Mouse (Mus musculus) 416B (cell line): ENCODE results near the gene Gm21304.
"Not testable (repeated sequence)": the region's sequence is repeated elsewhere in the genome, so short reads cannot be mapped to it uniquely, and the experiment has no call there.

Experiments used
- DNase-seq: peaks from one replicate; pipeline ENCODE4 v3.0.0; 2011; ENCODE audit warnings: low read depth

Gene Gm21304

GRCm38 (mm10) chr10:104168215-104168614 is at the start of gene Gm21304:
Gm21304 (plus strand) TSS chr10:104168515.
- DNase-seq = not testable (repeated sequence)

- not testable (repeated sequence) for DNase-seq
These were observed 25.6 kb upstream of the Gm21304 start, which contains the start of gene Gm21293 for GRCm38 (mm10) chr10:104142687-104143086. Gm21293 (plus strand) TSS chr10:104142987.

DNA sequence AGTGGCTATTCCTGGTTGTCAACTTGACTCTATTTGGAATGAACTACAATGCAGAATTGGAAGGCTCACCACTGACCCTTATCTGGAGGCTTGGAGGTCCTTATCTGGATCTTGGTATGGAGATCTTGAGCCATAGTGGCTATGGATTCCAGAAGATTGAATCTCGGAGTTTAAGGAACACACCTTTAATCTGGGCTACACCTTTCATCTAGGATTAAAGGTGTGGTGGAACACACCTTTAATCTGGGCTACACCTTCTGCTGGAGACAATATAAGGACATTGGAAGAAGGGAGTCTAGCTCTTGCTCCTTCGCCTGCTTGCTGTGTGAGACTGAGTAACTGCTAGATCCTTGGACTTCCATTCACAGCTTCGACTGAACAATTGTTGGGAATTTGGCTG is 17.1 kb upstream of the Gm21304 start, which contains the start of gene Gm6763:
Gm6763 (plus strand) TSS at position 301 of the 400 bp plus-strand sequence.
- not testable (repeated sequence) for DNase-seq

GRCm38 (mm10) chr10:104159706-104160105 is 8.6 kb upstream of the Gm21304 start, which contains the start of gene Gm8764:
Gm8764 (plus strand) TSS chr10:104160006.
- DNase-seq = not testable (repeated sequence)

GRCm38 (mm10) chr10:104176724-104177123 is 8.4 kb downstream of the Gm21304 start, which contains the start of gene Gm21312:
Gm21312 (plus strand) TSS chr10:104177024.
- DNase-seq = not testable (repeated sequence)

DNA sequence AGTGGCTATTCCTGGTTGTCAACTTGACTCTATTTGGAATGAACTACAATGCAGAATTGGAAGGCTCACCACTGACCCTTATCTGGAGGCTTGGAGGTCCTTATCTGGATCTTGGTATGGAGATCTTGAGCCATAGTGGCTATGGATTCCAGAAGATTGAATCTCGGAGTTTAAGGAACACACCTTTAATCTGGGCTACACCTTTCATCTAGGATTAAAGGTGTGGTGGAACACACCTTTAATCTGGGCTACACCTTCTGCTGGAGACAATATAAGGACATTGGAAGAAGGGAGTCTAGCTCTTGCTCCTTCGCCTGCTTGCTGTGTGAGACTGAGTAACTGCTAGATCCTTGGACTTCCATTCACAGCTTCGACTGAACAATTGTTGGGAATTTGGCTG is 16.9 kb downstream of the Gm21304 start, which contains the start of gene Gm20765:
Gm20765 (plus strand) TSS at position 301 of the 400 bp plus-strand sequence.
- not testable (repeated sequence) for DNase-seq

GRCm38 (mm10) chr10:104193742-104194141 is 25.4 kb downstream of the Gm21304 start, which contains the start of gene Gm4340:
Gm4340 (plus strand) TSS chr10:104194042.
- not testable (repeated sequence) for DNase-seq

DNA sequence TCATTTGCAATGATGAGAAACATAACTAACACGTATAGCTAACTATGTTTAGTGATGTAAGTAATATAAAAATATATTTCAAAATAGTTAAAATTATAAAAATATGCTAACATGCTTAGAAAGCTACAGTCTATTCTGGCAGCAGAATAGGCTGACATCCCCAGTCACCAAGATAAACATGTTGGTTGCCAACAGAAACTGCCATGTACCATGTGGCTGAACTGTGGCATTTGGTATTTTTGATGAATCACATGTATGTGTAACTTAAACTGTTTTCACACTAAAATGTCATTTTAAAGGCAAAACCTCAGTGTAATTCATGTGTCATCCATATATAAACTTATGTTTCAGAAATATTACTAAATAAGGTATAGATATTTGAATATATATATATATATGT is 41.3 kb downstream of the Gm21304 start:
- no peak for DNase-seq

DNA sequence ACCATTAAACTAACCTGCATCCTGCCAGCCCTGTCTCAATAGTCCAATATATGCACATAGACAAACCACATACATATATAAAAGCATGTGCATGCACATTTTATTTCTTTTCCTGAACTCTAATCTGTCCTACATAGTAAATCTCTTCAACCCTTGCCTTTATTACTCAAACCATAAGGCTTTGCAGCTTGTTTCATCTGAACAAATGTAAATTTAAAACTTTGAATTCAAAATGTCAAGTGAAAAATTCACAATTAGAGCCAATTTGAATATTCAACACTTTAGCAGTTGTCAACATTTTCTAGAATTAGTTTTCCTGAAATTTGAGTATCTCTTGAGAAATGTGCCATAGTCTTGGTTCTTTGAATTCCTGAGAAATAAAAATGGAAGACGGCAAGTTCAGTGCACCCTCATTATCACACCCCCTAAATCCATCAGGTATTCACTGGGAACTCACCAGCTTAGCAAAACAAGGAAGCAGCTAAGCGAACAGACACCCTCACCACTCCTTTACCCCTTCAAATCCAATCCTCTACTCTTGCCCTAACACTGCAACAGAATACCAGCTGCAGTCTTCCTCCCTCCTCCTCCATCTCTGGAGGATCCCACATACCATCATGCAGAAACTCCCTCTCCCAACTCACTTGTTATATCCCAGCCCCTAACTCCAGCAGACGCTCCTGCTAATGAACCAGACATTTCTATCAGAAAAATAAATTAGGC is 42.1 kb downstream of the Gm21304 start:
- no peak for DNase-seq

DNA sequence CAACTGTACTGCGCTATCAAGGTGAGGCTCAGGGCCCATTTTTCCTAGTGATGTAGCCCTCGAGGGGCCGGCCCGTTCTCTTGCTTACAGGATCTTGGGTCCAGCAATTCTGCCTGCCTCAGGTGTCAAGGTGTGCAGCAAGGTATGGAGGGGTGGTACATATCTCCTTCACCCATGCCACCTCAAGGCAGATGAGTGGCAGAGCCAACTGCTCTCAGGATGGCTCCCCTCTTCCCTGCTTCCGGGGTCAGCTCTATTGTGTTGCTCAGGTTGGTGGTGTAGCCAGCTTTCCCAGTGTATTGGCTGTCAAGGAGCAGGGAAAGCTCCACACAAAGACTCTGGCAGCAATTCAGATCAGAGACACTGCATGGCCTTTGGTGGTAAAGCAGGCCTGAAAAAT is 46.2 kb downstream of the Gm21304 start:
- no peak for DNase-seq
